ENCODE assay signal across 26 mouse cellular contexts in genomic region chr14:122145374-122145773, GRCm38 (mm10). TPM values are rescaled to one million over a fixed set of nuclear protein-coding genes. Genes with fewer than 3 reads are reported as not detected.
DNase-seq lines count a peak whose midpoint lies in the region; ATAC-seq lines count a peak whose summit lies in the region.
"Had no signal": no experiment of that assay in that cellular context is flagged by ENCODE, and none has a peak within 500 bp of the region (broad histone marks: within the 10 kb centered on the region; RNA-seq: fewer than 3 reads in every experiment).

No protein-coding gene starts in this region.

- ATAC-seq in hematopoietic stem cell, adult 5-6 weeks (replicated peaks in 1 of 2; ENCODE audit: insufficient read depth in 1 of 2, low FRiP score in 2 of 2, low TSS enrichment in 1 of 2, low read depth in 1 of 2, poor library complexity in 2 of 2, severe bottlenecking in 2 of 2) = peak; percentile 72 to 82
- ATAC-seq in intestine, embryonic 15.5 days = no peak
- ATAC-seq: forebrain, embryonic 15.5 days; hindbrain, postnatal 0 days; inflammation-experienced regulatory T-cells, adult 6 months; intestine, postnatal 0 days; Patski had no signal

- H3K9me3 ChIP-seq in intestine, embryonic 15.5 days = no peaks in the 10 kb centered on the region
- H3K9me3 ChIP-seq: embryonic facial prominence, embryonic 12.5 days; embryonic facial prominence, embryonic 15.5 days; forebrain, embryonic 15.5 days; hindbrain, embryonic 10.5 days; hindbrain, embryonic 13.5 days had no signal

- WGBS in intestine, embryonic 15.5 days = 50% methylated on average over 1 of the region's 1 CpGs

- peak; percentile 44 for DNase-seq in 416B (ENCODE audit: low read depth)
- DNase-seq in MEL-GATA-1-ER (ENCODE audit: extremely low read depth, low read depth) = peak; percentile 88
- no peak for DNase-seq in ovary, adult 18-20 months (ENCODE audit: low spot score)
- no peak for DNase-seq in lung, postnatal 14 days
- DNase-seq: adrenal gland, postnatal 10 days; adrenal gland, postnatal 36 days; B cell, adult 2 months; cerebellum, adult 18-20 months; cerebellum, adult 9-10 months; cerebellum, postnatal 14 days; gastrocnemius, postnatal 10 days; gastrocnemius, postnatal 36 days; heart, adult 11 months had no signal

- H3K4me2 ChIP-seq in intestine, embryonic 15.5 days (replicated peaks) = no peak overlapping the region
- H3K4me2 ChIP-seq: embryonic facial prominence, embryonic 12.5 days; embryonic facial prominence, embryonic 15.5 days; forebrain, embryonic 15.5 days; heart, embryonic 11.5 days; hindbrain, embryonic 13.5 days had no signal

- peaks cover 20% of the 10 kb centered on the region for H3K36me3 ChIP-seq in intestine, embryonic 15.5 days

- H3K27ac ChIP-seq in intestine, embryonic 15.5 days = no peak overlapping the region
- H3K27ac ChIP-seq: embryonic facial prominence, embryonic 12.5 days; embryonic facial prominence, embryonic 15.5 days; forebrain, embryonic 15.5 days; hindbrain, embryonic 10.5 days; hindbrain, embryonic 13.5 days; hindbrain, postnatal 0 days had no signal

- no peak overlapping the region for H3K4me3 ChIP-seq in intestine, embryonic 15.5 days (replicated peaks)
- H3K4me3 ChIP-seq: embryonic facial prominence, embryonic 12.5 days; embryonic facial prominence, embryonic 15.5 days; forebrain, embryonic 15.5 days; hindbrain, embryonic 10.5 days; hindbrain, embryonic 13.5 days had no signal

- H3K9ac ChIP-seq in intestine, embryonic 15.5 days = no peak overlapping the region
- H3K9ac ChIP-seq: embryonic facial prominence, embryonic 12.5 days; embryonic facial prominence, embryonic 15.5 days; forebrain, embryonic 15.5 days; hindbrain, embryonic 13.5 days had no signal

- no peaks in the 10 kb centered on the region for H3K27me3 ChIP-seq in intestine, embryonic 15.5 days (replicated peaks)
- H3K27me3 ChIP-seq: CH12.LX; embryonic facial prominence, embryonic 12.5 days; embryonic facial prominence, embryonic 15.5 days; forebrain, embryonic 15.5 days; hindbrain, embryonic 13.5 days; Patski had no signal

- H3K4me1 ChIP-seq in intestine, embryonic 15.5 days (replicated peaks) = no peaks in the 10 kb centered on the region
- H3K4me1 ChIP-seq: embryonic facial prominence, embryonic 12.5 days; embryonic facial prominence, embryonic 15.5 days; forebrain, embryonic 15.5 days; hindbrain, embryonic 10.5 days; hindbrain, embryonic 13.5 days had no signal

RNA-seq across cellular contexts. Expression of gene Clybl, which starts 36.1 kb away (rescaled TPM):
- total RNA-seq in hematopoietic stem cell, adult 5-6 weeks (2017) = 6.9 and 9.1 TPM in 2 replicates
- 29.5 and 33.7 TPM in 2 replicates for polyA plus RNA-seq in intestine, embryonic 15.5 days (2015; fragmentation: Nextera tagmentation; extraction: Ambion mirVana)

RNA-seq across cellular contexts. Expression of gene Tm9sf2, which starts 38.5 kb away (rescaled TPM):
- 103 and 105 TPM in 2 replicates for total RNA-seq in hematopoietic stem cell, adult 5-6 weeks (2017)
- 247 and 273 TPM in 2 replicates for polyA plus RNA-seq in intestine, embryonic 15.5 days (2015; fragmentation: Nextera tagmentation; extraction: Ambion mirVana)

Comparison
In these comparisons a context has a peak if more than half of its experiments do, and no peak if none do; other contexts are left out.
1. DNase-seq: peak in 416B (single experiment) and MEL-GATA-1-ER (single experiment); none in ovary, adult 18-20 months (single experiment) and lung, postnatal 14 days (single experiment).